Mouse (Mus musculus): Measurements from ENCODE around the gene Enah. TPM values are rescaled to one million over a fixed set of nuclear protein-coding genes. Genes with fewer than 3 reads are reported as not detected.

The Enah gene
- total RNA-seq, 2 experiments from 2014 or later: 181 to 193 TPM

- no peak for DNase-seq (ENCODE audit: low spot score in 2 of 2)
These were observed 169.3 kb downstream of the Enah start for GRCm38 (mm10) chr1:181850441-181850840.

GRCm38 (mm10) chr1:181848210-181848609 lies 171.6 kb downstream of the Enah start:
- no peak for DNase-seq (ENCODE audit: low spot score in 2 of 2)

- DNase-seq (ENCODE audit: low spot score in 2 of 2): no peak
These were observed 172.4 kb downstream of the Enah start for GRCm38 (mm10) chr1:181847396-181847795.

Other genes with a start within 250 kb of the Enah start
- gene Lbr, start 176.9 kb downstream of the Enah start, total RNA-seq (2021): 10 to 100 TPM; 14.1 to 18.9 TPM
- gene Srp9, start 104.7 kb upstream of the Enah start, total RNA-seq (2021): 10 to 100 TPM; 58.8 to 61.2 TPM
- not detected for gene Vmn1r1, start 144.5 kb upstream of the Enah start, total RNA-seq (2021)